In genomic region chr11:5151680-5152337, GRCm38 (mm10) we compare ENCODE assay signal across 7 mouse cellular contexts. TPM values are rescaled to one million over a fixed set of nuclear protein-coding genes. Genes with fewer than 3 reads are reported as not detected.
DNase-seq lines count a peak whose midpoint lies in the region; ATAC-seq lines count a peak whose summit lies in the region.

TSS of gene Emid1 (minus strand) at chr11:5152257.

- H3K9me3 ChIP-seq in neural tube, embryonic 12.5 days, result no peaks in the 10 kb centered on the region

- under 1% methylated on average over 40 of the region's 53 CpGs for WGBS in neural tube, embryonic 12.5 days

- peaks cover 40% of the 10 kb centered on the region for H3K4me1 ChIP-seq in neural tube, embryonic 12.5 days

- peak within 1 kb of the TSS; percentile 56 for H3K4me3 ChIP-seq in neural tube, embryonic 12.5 days

- H3K27ac ChIP-seq in neural tube, embryonic 12.5 days, result no peak within 1 kb of the TSS

- no peaks in the 10 kb centered on the region for H3K36me3 ChIP-seq in neural tube, embryonic 12.5 days

- peak within 1 kb of the TSS; percentile 91 for H3K4me2 ChIP-seq in neural tube, embryonic 12.5 days (replicated peaks)

- 0 out of 2 replicates have a peak, but pooled peaks cover 4% of the 10 kb centered on the region for H3K27me3 ChIP-seq in neural tube, embryonic 12.5 days (replicated peaks)

- peak; percentile 57 for ATAC-seq in neural tube, embryonic 12.5 days (ENCODE audit: low FRiP score, low read depth)

- intact Hi-C loops in heart, postnatal 14 days (cut with DNase I), result no loop called here

- H3K9ac ChIP-seq in neural tube, embryonic 12.5 days, result peak within 1 kb of the TSS; percentile 74

- DNase-seq in retina, postnatal 1 day, result peak; percentile 48
- DNase-seq in retina, embryonic 14.5 days (ENCODE audit: low spot score), result no peak
- peak; percentile 72 for DNase-seq in embryo, embryonic 11 days
- peak; percentile 38 to 52 for DNase-seq in heart, postnatal 14 days
- DNase-seq in liver, result peak; percentile 33
- no peak for DNase-seq in cerebellum, adult 9-11 months

RNA-seq across cellular contexts. Expression of gene Emid1, which starts in this region (rescaled TPM):
- 1 to 10 TPM; 4.1 to 4.6 TPM for total RNA-seq in heart, postnatal 14 days (2021)
- polyA plus RNA-seq in neural tube, embryonic 12.5 days (2016; fragmentation: Nextera tagmentation; extraction: Ambion mirVana), result 27.6 and 28.7 TPM in 2 replicates

Comparison
In these comparisons a context has a peak if more than half of its experiments do, and no peak if none do; other contexts are left out.
1. DNase-seq: peak in retina, postnatal 1 day (single experiment), embryo, embryonic 11 days (single experiment), heart, postnatal 14 days (2 of 2) and liver (single experiment); none in retina, embryonic 14.5 days (single experiment) and cerebellum, adult 9-11 months (single experiment).